Mouse (Mus musculus) limb, embryonic 15.5 days (tissue): ENCODE data around the gene Arhgap8. TPM values are rescaled to one million over a fixed set of nuclear protein-coding genes. Genes with fewer than 3 reads are reported as not detected.
A peak's percentile ranks its signal among the peaks of the same experiment; 100 is the strongest.
"Not testable (repeated sequence)": the region's sequence is repeated elsewhere in the genome, so short reads cannot be mapped to it uniquely, and the experiment has no call there.

ENCODE experiments used
- ATAC-seq: fragments of 200-750 bp; cut with Nextera tagmentation; 2 replicates; pipeline ENCODE4 v1.8.0; 2017; ENCODE audit warnings: low read depth, moderate TSS enrichment; ENCODE audit not compliant: insufficient number of reproducible peaks, low FRiP score, low TSS enrichment
- H3K27ac ChIP-seq: fragments of 300-500 bp; sonication (generic); 2 replicates; pipeline ENCODE4 v1.5.1; 2015; ENCODE audit warnings: moderate library complexity, mild to moderate bottlenecking, inconsistent platforms
- H3K27me3 ChIP-seq: fragments of 300-500 bp; sonication (generic); 2 replicates; pipeline ENCODE4 v1.6.1; 2015; ENCODE audit warnings: inconsistent platforms
- H3K36me3 ChIP-seq: fragments of 300-500 bp; sonication (generic); 2 replicates; pipeline ENCODE4 v1.6.1; 2015; ENCODE audit warnings: inconsistent platforms
- H3K4me1 ChIP-seq: fragments of 300-500 bp; sonication (generic); 2 replicates; pipeline ENCODE4 v1.6.1; 2015; ENCODE audit warnings: inconsistent platforms
- H3K4me2 ChIP-seq: fragments of 300-500 bp; sonication (generic); 2 replicates; pipeline ENCODE4 v1.6.1; 2015; ENCODE audit warnings: mild to moderate bottlenecking, inconsistent platforms
- H3K4me3 ChIP-seq: fragments of 300-500 bp; sonication (generic); 2 replicates; pipeline ENCODE4 v1.5.1; 2015; ENCODE audit warnings: mild to moderate bottlenecking, inconsistent platforms
- H3K9ac ChIP-seq: fragments of 300-500 bp; sonication (generic); 2 replicates; pipeline ENCODE4 v1.6.1; 2015; ENCODE audit warnings: inconsistent platforms
- H3K9me3 ChIP-seq: fragments of 300-500 bp; sonication (generic); 2 replicates; pipeline ENCODE4 v1.6.1; 2016; ENCODE audit warnings: inconsistent platforms
- WGBS: fragments of 180-500 bp; shearing (Covaris S2); methylation state at CpG from one replicate; pipeline ENCODE4 v1.1.7; 2015; 5-methylcytosine and 5-hydroxymethylcytosine counted together
- polyA plus RNA-seq: library from polyadenylated mRNA; unstranded; fragments of >200 nt; fragmentation: Nextera tagmentation; extraction: Ambion mirVana; gene quantifications from 2 replicates; pipeline ENCODE4 v1.2.1, GENCODE M21; 2015

Gene Arhgap8
- polyA plus RNA-seq, 1 experiment from 2014 or later: 6.1 TPM

GRCm38 (mm10) chr15:84720291-84721204 lies 696 bp downstream of the Arhgap8 start:
- 5% methylated on average over 33 of the region's 33 CpGs for WGBS
- Histone ChIP-seq H3K9ac (peak overlapping the region; percentile 33), H3K9me3 (no peaks in the 10 kb centered on the region)

GRCm38 (mm10) chr15:84723656-84724055 lies 3.8 kb downstream of the Arhgap8 start:
- H3K27ac ChIP-seq, ATAC-seq, H3K36me3 ChIP-seq, H3K4me2 ChIP-seq, H3K9me3 ChIP-seq, H3K4me3 ChIP-seq, H3K9ac ChIP-seq, H3K27me3 ChIP-seq: not testable (repeated sequence)
- 96% methylated on average over 1 of the region's 1 CpGs for WGBS
- H3K4me1 ChIP-seq: peaks cover 27% of the 10 kb centered on the region

More at GRCm38 (mm10) chr15:84720291-84721204, 696 bp downstream of the Arhgap8 start:
- ATAC-seq: 0 out of 2 replicates have a peak, but pooled peaks have one; percentile 15
- peaks cover 19% of the 10 kb centered on the region for H3K4me1 ChIP-seq
- H3K4me3 ChIP-seq: peak overlapping the region; percentile 43
- peak overlapping the region; percentile 54 for H3K27ac ChIP-seq
- no peaks in the 10 kb centered on the region for H3K27me3 ChIP-seq
- no peaks in the 10 kb centered on the region for H3K36me3 ChIP-seq
- peak overlapping the region; percentile 86 for H3K4me2 ChIP-seq

- H3K4me2 ChIP-seq: no peak overlapping the region
- H3K36me3 ChIP-seq: no peaks in the 10 kb centered on the region
- H3K27me3 ChIP-seq: no peaks in the 10 kb centered on the region
- H3K9me3 ChIP-seq: no peaks in the 10 kb centered on the region
- ATAC-seq: no peak
- H3K27ac ChIP-seq: no peak overlapping the region
- H3K4me1 ChIP-seq: peaks cover 27% of the 10 kb centered on the region
- 48% methylated on average over 4 of the region's 4 CpGs for WGBS
- H3K9ac ChIP-seq: no peak overlapping the region
- no peak overlapping the region for H3K4me3 ChIP-seq
Measured at GRCm38 (mm10) chr15:84724199-84724598, 4.3 kb downstream of the Arhgap8 start.

GRCm38 (mm10) chr15:84729685-84730084 lies 9.8 kb downstream of the Arhgap8 start:
- Histone ChIP-seq H3K27me3 (no peaks in the 10 kb centered on the region), H3K9me3 (no peaks in the 10 kb centered on the region), H3K4me3 (no peak overlapping the region), H3K9ac (no peak overlapping the region), H3K4me1 (peaks cover 12% of the 10 kb centered on the region), H3K36me3 (no peaks in the 10 kb centered on the region), H3K27ac (no peak overlapping the region), H3K4me2 (no peak overlapping the region)
- 72% methylated on average over 6 of the region's 6 CpGs for WGBS
- ATAC-seq: no peak

GRCm38 (mm10) chr15:84730893-84731292 lies 11.0 kb downstream of the Arhgap8 start:
- peaks cover 12% of the 10 kb centered on the region for H3K4me1 ChIP-seq
- no peaks in the 10 kb centered on the region for H3K27me3 ChIP-seq
- H3K36me3 ChIP-seq: no peaks in the 10 kb centered on the region
- WGBS: 63% methylated on average over 1 of the region's 1 CpGs
- H3K4me3 ChIP-seq: no peak overlapping the region
- no peak overlapping the region for H3K9ac ChIP-seq
- no peaks in the 10 kb centered on the region for H3K9me3 ChIP-seq
- ATAC-seq: no peak
- H3K4me2 ChIP-seq: no peak overlapping the region
- no peak overlapping the region for H3K27ac ChIP-seq

GRCm38 (mm10) chr15:84731676-84732424 lies 12.0 kb downstream of the Arhgap8 start:
- WGBS: 67% methylated on average over 18 of the region's 18 CpGs
- no peak overlapping the region for H3K27ac ChIP-seq
- ATAC-seq: no peak

GRCm38 (mm10) chr15:84732425-84732749 lies 12.5 kb downstream of the Arhgap8 start:
- no peak overlapping the region for H3K9ac ChIP-seq
- no peak overlapping the region for H3K4me2 ChIP-seq
- no peaks in the 10 kb centered on the region for H3K36me3 ChIP-seq
- H3K9me3 ChIP-seq: no peaks in the 10 kb centered on the region
- H3K4me3 ChIP-seq: no peak overlapping the region
- WGBS: 64% methylated on average over 4 of the region's 4 CpGs
- ATAC-seq: no peak
- no peak overlapping the region for H3K27ac ChIP-seq
- no peaks in the 10 kb centered on the region for H3K27me3 ChIP-seq
- peaks cover 15% of the 10 kb centered on the region for H3K4me1 ChIP-seq

More at GRCm38 (mm10) chr15:84731676-84732424, 12.0 kb downstream of the Arhgap8 start:
- Histone ChIP-seq H3K36me3 (no peaks in the 10 kb centered on the region), H3K4me1 (peaks cover 15% of the 10 kb centered on the region), H3K9ac (no peak overlapping the region), H3K9me3 (no peaks in the 10 kb centered on the region), H3K4me3 (no peak overlapping the region), H3K4me2 (no peak overlapping the region), H3K27me3 (no peaks in the 10 kb centered on the region)

GRCm38 (mm10) chr15:84736346-84736993 lies 16.6 kb downstream of the Arhgap8 start:
- Histone ChIP-seq H3K4me1 (peaks cover 7% of the 10 kb centered on the region; the same call in 1 of the 2 replicates), H3K27ac (no peak overlapping the region), H3K4me3 (no peak overlapping the region), H3K9me3 (no peaks in the 10 kb centered on the region), H3K36me3 (no peaks in the 10 kb centered on the region), H3K27me3 (no peaks in the 10 kb centered on the region), H3K4me2 (no peak overlapping the region), H3K9ac (no peak overlapping the region)
- WGBS: 40% methylated on average over 11 of the region's 11 CpGs
- no peak for ATAC-seq

- Histone ChIP-seq H3K27ac (no peak overlapping the region), H3K9me3 (no peaks in the 10 kb centered on the region), H3K4me3 (no peak overlapping the region), H3K27me3 (no peaks in the 10 kb centered on the region), H3K4me1 (peaks cover 6% of the 10 kb centered on the region; the same call in 1 of the 2 replicates), H3K9ac (no peak overlapping the region), H3K4me2 (no peak overlapping the region), H3K36me3 (no peaks in the 10 kb centered on the region)
- WGBS: 53% methylated on average over 2 of the region's 4 CpGs
- no peak for ATAC-seq
Measured at GRCm38 (mm10) chr15:84736994-84737346, 17.1 kb downstream of the Arhgap8 start.

GRCm38 (mm10) chr15:84738246-84738645 lies 18.4 kb downstream of the Arhgap8 start:
- peaks cover 4% of the 10 kb centered on the region; the same call in 1 of the 2 replicates for H3K4me1 ChIP-seq
- no peaks in the 10 kb centered on the region for H3K9me3 ChIP-seq
- no peak overlapping the region for H3K27ac ChIP-seq
- no peak overlapping the region for H3K4me3 ChIP-seq
- no peak for ATAC-seq
- no peak overlapping the region for H3K9ac ChIP-seq
- no peak overlapping the region for H3K4me2 ChIP-seq
- 90% methylated on average over 7 of the region's 7 CpGs for WGBS
- H3K36me3 ChIP-seq: no peaks in the 10 kb centered on the region
- no peaks in the 10 kb centered on the region for H3K27me3 ChIP-seq

- no peak overlapping the region for H3K4me3 ChIP-seq
- H3K27me3 ChIP-seq: no peaks in the 10 kb centered on the region
- no peak for ATAC-seq
- WGBS: 66% methylated on average over 3 of the region's 3 CpGs
- no peak overlapping the region for H3K9ac ChIP-seq
- H3K27ac ChIP-seq: no peak overlapping the region
- no peaks in the 10 kb centered on the region for H3K36me3 ChIP-seq
- no peak overlapping the region for H3K4me2 ChIP-seq
- H3K9me3 ChIP-seq: no peaks in the 10 kb centered on the region
- peaks cover under 1% of the 10 kb centered on the region; the same call in 1 of the 2 replicates for H3K4me1 ChIP-seq
Measured at GRCm38 (mm10) chr15:84741573-84741972, 21.7 kb downstream of the Arhgap8 start.
